Mouse (Mus musculus): ENCODE data around the gene Il17d. TPM values are rescaled to one million over a fixed set of nuclear protein-coding genes. Genes with fewer than 3 reads are reported as not detected.

Il17d gene
- not detected in 2 replicates for polyA plus RNA-seq (2012; ENCODE audit: insufficient read depth, low replicate concordance)

DNA sequence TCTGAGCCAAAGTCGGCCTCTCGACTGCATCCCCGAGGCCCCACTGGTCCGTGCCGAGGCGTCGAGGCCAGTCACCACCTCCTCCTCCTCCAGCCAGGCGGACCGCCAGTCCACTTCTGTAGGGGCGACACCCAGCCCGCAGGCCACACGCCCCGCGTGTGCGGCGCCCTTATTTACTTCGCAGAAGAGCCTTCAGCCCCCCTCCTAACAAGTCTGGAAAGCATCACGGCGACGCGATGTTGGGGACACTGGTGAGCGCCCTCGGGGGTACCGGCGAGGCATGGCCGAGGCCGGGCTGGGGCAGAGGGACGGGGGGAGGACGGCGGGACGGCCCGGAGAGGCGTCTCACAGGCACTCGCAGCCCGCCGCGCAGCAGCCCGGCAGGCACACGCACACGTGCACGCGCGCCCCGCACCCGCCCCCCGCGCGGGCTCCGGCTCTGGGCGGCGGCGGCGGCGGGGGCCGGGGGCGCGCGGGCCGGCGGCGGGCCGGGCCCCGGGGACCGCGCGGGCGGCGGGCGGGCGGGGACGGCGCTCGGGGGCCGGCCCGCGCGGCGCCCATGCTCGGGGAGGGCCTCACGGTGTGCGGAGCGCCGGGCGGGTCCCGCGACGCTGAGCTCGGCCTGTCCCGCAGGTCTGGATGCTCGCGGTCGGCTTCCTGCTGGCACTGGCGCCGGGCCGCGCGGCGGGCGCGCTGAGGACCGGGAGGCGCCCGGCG, at the start of gene Il17d:
Gene Il17d, plus strand, starts transcription at position 107 of the 717 bp plus-strand sequence.
- Histone ChIP-seq H3K4me3 (replicated peaks) (peak within 1 kb of the TSS; percentile 93), H3K9me3 (peaks cover 17% of the 10 kb centered on the region), H3K4me1 (peaks cover 49% of the 10 kb centered on the region), H3K27me3 (replicated peaks) (peaks cover 43% of the 10 kb centered on the region), H3K36me3 (replicated peaks; ENCODE audit: low read length) (no peaks in the 10 kb centered on the region)
- no peak for TF ChIP-seq GATA1 (IDR thresholded peaks at IDR 0.05; ENCODE audit: borderline replicate concordance, low read length)
- TF ChIP-seq FLI1 (IDR thresholded peaks at IDR 0.05; ENCODE audit: low read length), result no peak

DNA sequence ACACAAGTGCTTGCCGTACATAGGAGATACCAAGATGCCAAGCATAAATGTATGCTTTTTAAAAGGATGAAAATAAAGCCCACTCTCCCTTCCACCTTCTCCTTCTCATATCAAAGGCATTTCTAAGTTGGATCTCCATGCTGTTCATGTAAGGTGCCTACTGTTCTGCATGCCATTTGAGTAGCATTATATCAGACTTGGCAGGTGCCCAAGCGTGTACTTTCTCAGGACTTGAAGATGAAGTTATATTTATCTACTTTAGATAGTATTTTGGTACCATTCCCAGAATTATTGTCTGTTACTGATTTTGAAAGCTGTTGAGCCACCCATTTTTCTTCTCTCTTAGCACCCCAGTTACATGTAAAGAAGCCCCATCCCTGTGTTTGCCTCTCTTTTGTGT, 49.5 kb upstream of the Il17d start:
- no peaks in the 10 kb centered on the region for H3K9me3 ChIP-seq
- no peak overlapping the region for H3K4me3 ChIP-seq (replicated peaks)
- no peaks in the 10 kb centered on the region for H3K27me3 ChIP-seq (replicated peaks)
- TF ChIP-seq FLI1 (IDR thresholded peaks at IDR 0.05; ENCODE audit: low read length) (no peak), GATA1 (IDR thresholded peaks at IDR 0.05; ENCODE audit: borderline replicate concordance, low read length) (no peak)
- H3K4me1 ChIP-seq, result no peaks in the 10 kb centered on the region
- H3K36me3 ChIP-seq (replicated peaks; ENCODE audit: low read length), result no peaks in the 10 kb centered on the region

DNA sequence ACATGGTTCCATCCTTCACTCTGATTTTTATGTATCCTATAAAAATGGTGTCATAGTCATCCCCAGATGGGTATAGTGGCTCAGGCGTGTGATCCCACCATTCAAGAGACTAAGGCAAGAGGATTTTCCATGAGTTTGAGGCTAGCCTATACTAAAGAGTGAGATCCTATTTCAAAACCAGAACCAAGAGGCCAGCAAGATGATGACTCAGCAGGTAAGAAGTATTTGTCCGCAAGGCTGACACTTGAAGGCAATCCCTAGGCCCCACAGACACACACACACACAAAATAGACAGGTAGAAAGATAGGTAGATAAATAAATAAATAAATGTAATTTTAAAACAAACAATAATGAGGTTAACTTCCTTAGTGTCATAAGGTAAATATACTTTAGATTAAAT, 42.3 kb upstream of the Il17d start:
- H3K4me1 ChIP-seq, result no peaks in the 10 kb centered on the region
- H3K36me3 ChIP-seq (replicated peaks; ENCODE audit: low read length), result no peaks in the 10 kb centered on the region
- H3K4me3 ChIP-seq (replicated peaks), result no peak overlapping the region
- H3K9me3 ChIP-seq, result no peaks in the 10 kb centered on the region
- TF ChIP-seq GATA1 (IDR thresholded peaks at IDR 0.05; ENCODE audit: borderline replicate concordance, low read length) (no peak), FLI1 (IDR thresholded peaks at IDR 0.05; ENCODE audit: low read length) (no peak)
- H3K27me3 ChIP-seq (replicated peaks), result no peaks in the 10 kb centered on the region

DNA sequence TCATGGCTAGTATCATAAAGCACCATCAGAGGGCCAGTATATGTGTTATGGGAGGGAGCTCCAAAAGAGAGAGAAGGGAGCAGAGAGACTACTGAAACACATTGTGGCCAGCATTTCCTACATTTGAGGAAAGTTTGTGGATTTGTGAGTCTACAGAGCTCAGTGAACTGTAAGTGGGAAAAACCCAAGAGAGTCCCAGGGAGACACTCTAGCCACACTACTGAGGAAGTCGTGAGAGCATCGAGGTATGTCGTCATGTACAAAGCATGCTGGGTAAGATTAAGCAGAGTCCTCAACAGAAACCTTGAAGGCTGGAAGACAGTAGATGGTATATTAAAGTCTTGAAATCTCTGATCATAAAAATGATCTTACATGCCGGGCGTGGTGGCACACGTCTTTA, 40.4 kb upstream of the Il17d start:
- Histone ChIP-seq H3K36me3 (replicated peaks; ENCODE audit: low read length) (no peaks in the 10 kb centered on the region), H3K4me3 (replicated peaks) (no peak overlapping the region), H3K27me3 (replicated peaks) (no peaks in the 10 kb centered on the region), H3K4me1 (no peaks in the 10 kb centered on the region), H3K9me3 (no peaks in the 10 kb centered on the region)
- TF ChIP-seq FLI1 (IDR thresholded peaks at IDR 0.05; ENCODE audit: low read length) (no peak), GATA1 (IDR thresholded peaks at IDR 0.05; ENCODE audit: borderline replicate concordance, low read length) (no peak)

DNA sequence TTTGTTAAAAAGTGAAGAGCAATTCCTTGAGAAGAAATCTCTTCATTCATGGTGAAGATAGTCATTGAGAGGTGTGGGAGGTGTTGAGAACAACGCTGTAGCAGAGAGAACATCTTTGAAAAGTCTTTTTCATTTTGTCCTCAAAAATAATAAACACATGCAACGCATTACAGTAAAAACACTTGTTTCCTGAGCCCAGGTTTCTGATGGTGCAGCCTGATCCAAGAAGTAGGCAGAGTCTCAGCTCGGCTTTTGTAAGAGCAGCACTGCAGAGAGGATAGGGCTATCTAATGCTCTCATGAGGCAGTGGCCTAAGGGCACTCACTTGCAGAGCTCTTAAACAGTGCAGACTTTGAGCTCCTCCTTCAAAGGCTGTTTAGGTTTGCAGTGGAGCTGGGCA, 34.9 kb upstream of the Il17d start:
- Histone ChIP-seq H3K4me1 (no peaks in the 10 kb centered on the region), H3K27me3 (replicated peaks) (no peaks in the 10 kb centered on the region), H3K9me3 (no peaks in the 10 kb centered on the region), H3K36me3 (replicated peaks; ENCODE audit: low read length) (no peaks in the 10 kb centered on the region), H3K4me3 (replicated peaks) (no peak overlapping the region)
- TF ChIP-seq GATA1 (IDR thresholded peaks at IDR 0.05; ENCODE audit: borderline replicate concordance, low read length) (no peak), FLI1 (IDR thresholded peaks at IDR 0.05; ENCODE audit: low read length) (no peak)

DNA sequence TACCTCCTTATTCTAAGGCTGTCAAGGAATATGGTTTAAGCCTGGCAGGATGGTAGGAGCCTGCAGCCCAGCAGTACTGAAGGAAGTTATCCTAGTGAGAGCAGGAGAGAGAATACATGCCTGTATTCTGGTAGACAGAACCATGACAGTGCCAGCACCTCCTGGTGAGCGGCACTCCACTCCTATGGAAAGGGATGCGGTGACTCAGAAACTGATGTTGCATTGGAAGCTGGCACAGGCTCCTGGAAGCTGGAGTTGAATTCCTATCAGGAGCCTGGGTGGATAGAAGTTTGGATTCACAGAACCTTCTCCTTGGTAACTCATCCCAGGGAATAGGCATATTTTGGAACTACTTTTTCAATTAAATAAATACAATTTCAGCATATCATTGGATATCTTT, 30.7 kb upstream of the Il17d start:
- TF ChIP-seq FLI1 (IDR thresholded peaks at IDR 0.05; ENCODE audit: low read length) (no peak), GATA1 (IDR thresholded peaks at IDR 0.05; ENCODE audit: borderline replicate concordance, low read length) (no peak)
- Histone ChIP-seq H3K9me3 (no peaks in the 10 kb centered on the region), H3K4me3 (replicated peaks) (no peak overlapping the region), H3K36me3 (replicated peaks; ENCODE audit: low read length) (no peaks in the 10 kb centered on the region), H3K27me3 (replicated peaks) (no peaks in the 10 kb centered on the region), H3K4me1 (no peaks in the 10 kb centered on the region)

DNA sequence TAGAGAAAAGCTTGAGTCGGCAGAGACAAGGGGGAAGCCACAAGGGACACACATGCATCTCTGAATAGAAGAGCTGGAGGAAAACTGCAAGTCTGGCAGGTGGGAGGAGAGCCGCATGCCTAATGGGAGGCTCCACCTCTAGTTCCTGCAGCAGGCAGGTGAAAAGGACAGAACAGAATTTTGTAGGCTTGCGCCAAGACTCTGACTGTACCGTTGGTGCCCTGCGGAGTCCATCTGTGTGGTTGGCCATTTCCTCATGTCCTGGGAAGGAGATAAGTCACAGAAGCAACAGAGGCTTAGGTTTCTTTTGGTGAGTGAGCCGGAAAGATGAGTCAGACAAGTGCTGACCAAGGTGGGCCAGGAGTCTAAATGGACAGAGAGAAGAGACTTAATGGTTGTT, 20.8 kb upstream of the Il17d start:
- Histone ChIP-seq H3K4me1 (peaks cover 23% of the 10 kb centered on the region), H3K27me3 (replicated peaks) (peaks cover 19% of the 10 kb centered on the region), H3K4me3 (replicated peaks) (no peak overlapping the region), H3K36me3 (replicated peaks; ENCODE audit: low read length) (peaks cover 8% of the 10 kb centered on the region), H3K9me3 (peaks cover 15% of the 10 kb centered on the region)
- TF ChIP-seq FLI1 (IDR thresholded peaks at IDR 0.05; ENCODE audit: low read length) (no peak), GATA1 (IDR thresholded peaks at IDR 0.05; ENCODE audit: borderline replicate concordance, low read length) (no peak)

DNA sequence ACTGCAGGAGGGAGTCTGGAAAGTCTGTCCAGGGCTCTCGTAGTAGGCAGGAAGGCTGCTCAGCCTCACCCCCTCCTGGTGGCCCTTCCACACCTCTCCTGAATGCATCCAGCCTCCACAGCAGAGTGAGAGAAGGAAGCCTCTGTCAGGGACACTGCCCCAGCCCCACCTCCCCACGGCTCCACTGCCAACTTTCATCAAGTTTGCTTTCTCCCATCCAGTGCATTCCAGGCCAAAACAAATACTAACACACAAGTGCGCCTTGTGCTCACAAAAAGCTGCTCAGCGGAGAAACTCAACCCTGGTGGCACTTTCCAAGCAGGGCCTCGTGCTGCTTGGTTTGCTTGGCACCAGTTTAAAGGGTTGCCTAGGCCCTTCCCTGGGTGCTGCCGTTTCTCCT, 15.0 kb upstream of the Il17d start:
- Histone ChIP-seq H3K4me1 (no peaks in the 10 kb centered on the region), H3K27me3 (replicated peaks) (peaks cover 16% of the 10 kb centered on the region), H3K4me3 (replicated peaks) (no peak overlapping the region), H3K9me3 (no peaks in the 10 kb centered on the region), H3K36me3 (replicated peaks; ENCODE audit: low read length) (no peaks in the 10 kb centered on the region)
- TF ChIP-seq FLI1 (IDR thresholded peaks at IDR 0.05; ENCODE audit: low read length) (no peak), GATA1 (IDR thresholded peaks at IDR 0.05; ENCODE audit: borderline replicate concordance, low read length) (no peak)

DNA sequence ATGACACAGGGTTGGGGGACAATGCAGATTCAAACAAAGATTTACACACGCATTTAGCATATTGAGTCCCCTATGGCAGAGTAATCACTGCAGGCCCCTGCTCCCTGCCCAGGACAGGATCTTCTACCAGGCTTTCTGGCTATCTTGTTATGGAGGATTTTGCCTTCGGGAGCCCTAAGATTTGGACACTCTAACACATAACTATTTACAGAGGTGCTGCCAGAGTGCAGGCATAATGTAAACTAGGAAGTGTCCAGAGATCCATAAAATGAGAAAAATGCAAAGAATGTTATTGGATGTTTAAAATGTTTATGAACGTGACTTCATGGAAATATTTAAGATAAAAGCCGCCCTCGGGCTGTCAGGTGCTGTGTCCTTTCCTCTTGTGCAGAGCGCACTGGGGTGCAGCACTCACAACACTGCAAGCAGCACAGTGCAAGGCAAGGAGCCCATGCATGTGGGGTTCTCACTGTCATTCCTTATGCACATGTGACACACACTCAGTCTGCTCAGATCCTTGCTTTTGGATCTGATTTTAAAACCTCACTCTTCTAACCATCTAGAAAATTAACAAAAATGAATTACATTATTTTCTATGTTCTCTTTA, 9.3 kb upstream of the Il17d start:
- TF ChIP-seq FLI1 (IDR thresholded peaks at IDR 0.05; ENCODE audit: low read length) (no peak), GATA1 (IDR thresholded peaks at IDR 0.05; ENCODE audit: borderline replicate concordance, low read length) (no peak)
- Histone ChIP-seq H3K4me1 (no peaks in the 10 kb centered on the region), H3K36me3 (replicated peaks; ENCODE audit: low read length) (no peaks in the 10 kb centered on the region), H3K4me3 (replicated peaks) (no peak overlapping the region), H3K9me3 (0 out of 2 replicates have a peak, but pooled peaks cover 2% of the 10 kb centered on the region), H3K27me3 (replicated peaks) (peaks cover 8% of the 10 kb centered on the region)

DNA sequence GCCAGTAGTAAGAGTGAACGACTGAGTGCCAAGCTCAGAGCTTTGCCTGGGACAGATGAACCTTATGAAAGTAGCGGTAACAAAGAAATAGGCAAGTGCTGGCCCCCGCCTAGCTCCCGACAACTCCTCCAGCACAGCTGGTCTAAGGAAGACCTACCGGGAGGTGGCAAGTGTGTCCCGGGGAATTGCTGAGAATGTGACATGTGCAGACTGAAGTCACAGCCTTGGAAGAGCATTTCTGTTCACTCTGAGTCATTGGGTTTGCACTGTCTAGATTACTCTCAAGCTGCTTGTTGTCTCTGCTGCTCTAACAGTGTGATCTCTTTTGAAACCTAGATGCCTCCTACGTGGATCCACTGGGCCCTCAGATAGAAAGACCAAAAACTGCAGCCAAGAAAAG, 7.6 kb upstream of the Il17d start:
- Histone ChIP-seq H3K9me3 (peaks cover 7% of the 10 kb centered on the region; the same call in 1 of the 2 replicates), H3K36me3 (replicated peaks; ENCODE audit: low read length) (no peaks in the 10 kb centered on the region), H3K27me3 (replicated peaks) (peaks cover 4% of the 10 kb centered on the region), H3K4me3 (replicated peaks) (no peak overlapping the region), H3K4me1 (no peaks in the 10 kb centered on the region)
- TF ChIP-seq FLI1 (IDR thresholded peaks at IDR 0.05; ENCODE audit: low read length) (no peak), GATA1 (IDR thresholded peaks at IDR 0.05; ENCODE audit: borderline replicate concordance, low read length) (no peak)

Data from megakaryocyte, embryonic 14.5 days (primary cell).